Mouse (Mus musculus) liver, adult (tissue): ENCODE results near the gene Arhgdia.

ENCODE experiments used
- GATA4 ChIP-seq: IDR thresholded peaks from 2 replicates; pipeline ENCODE4 v1.6.1; 2014; ENCODE audit warnings: mild to moderate bottlenecking, low read length; ENCODE audit not compliant: insufficient replicate concordance

Arhgdia gene

GRCm38 (mm10) chr11:120577211-120578023, 4.0 kb downstream of the Arhgdia start:
- no peak for TF ChIP-seq GATA4

GRCm38 (mm10) chr11:120576365-120576981, 5.0 kb downstream of the Arhgdia start:
- no peak for TF ChIP-seq GATA4

- TF ChIP-seq GATA4 = no peak
Observed at GRCm38 (mm10) chr11:120575940-120576339, 5.5 kb downstream of the Arhgdia start.

GRCm38 (mm10) chr11:120575046-120575445, 6.4 kb downstream of the Arhgdia start:
- no peak for TF ChIP-seq GATA4

GRCm38 (mm10) chr11:120574278-120574600, 7.2 kb downstream of the Arhgdia start:
- TF ChIP-seq GATA4 = no peak

- TF ChIP-seq GATA4 = no peak
Observed at GRCm38 (mm10) chr11:120573585-120574277, 7.7 kb downstream of the Arhgdia start.

- TF ChIP-seq GATA4 = no peak
Observed at GRCm38 (mm10) chr11:120572752-120573584, 8.5 kb downstream of the Arhgdia start, which contains the start of gene P4hb. TSS of gene P4hb (minus strand) at chr11:120573253.

GRCm38 (mm10) chr11:120572417-120572751, 9.0 kb downstream of the Arhgdia start:
- no peak for TF ChIP-seq GATA4

- TF ChIP-seq GATA4 = no peak
Observed at GRCm38 (mm10) chr11:120571754-120572416, 9.5 kb downstream of the Arhgdia start.

- TF ChIP-seq GATA4 = peak; percentile 59; the same call in 1 of the 2 replicates
Observed at GRCm38 (mm10) chr11:120571122-120571521, 10.3 kb downstream of the Arhgdia start.

- TF ChIP-seq GATA4 = no peak
Observed at GRCm38 (mm10) chr11:120568324-120568723, 13.1 kb downstream of the Arhgdia start.

- no peak for TF ChIP-seq GATA4
Observed at GRCm38 (mm10) chr11:120565114-120565513, 16.3 kb downstream of the Arhgdia start.

- TF ChIP-seq GATA4 = no peak
Observed at GRCm38 (mm10) chr11:120562949-120563348, 18.5 kb downstream of the Arhgdia start.

- TF ChIP-seq GATA4 = no peak
Observed at GRCm38 (mm10) chr11:120560952-120561728, 20.3 kb downstream of the Arhgdia start.
